Mouse (Mus musculus) hindbrain, embryonic 11.5 days (tissue): ENCODE measurements around the gene Ccdc102a. TPM values are rescaled to one million over a fixed set of nuclear protein-coding genes. Genes with fewer than 3 reads are reported as not detected.

ENCODE experiments used
- ATAC-seq: fragments of 200-750 bp; cut with Nextera tagmentation; 2 replicates; pipeline ENCODE4 v1.8.0; 2017; ENCODE audit warnings: mild to moderate bottlenecking, moderate TSS enrichment, moderate library complexity; ENCODE audit not compliant: low FRiP score
- DNase-seq: peaks from one replicate; pipeline ENCODE4 v3.0.0-alpha.2; 2015; ENCODE audit warnings: low spot score
- H3K27ac ChIP-seq: fragments of 300-500 bp; sonication (generic); 2 replicates; pipeline ENCODE4 v1.5.1; 2014; ENCODE audit warnings: mild to moderate bottlenecking, low read depth, low read length
- H3K27me3 ChIP-seq: fragments of 300-500 bp; sonication (generic); 2 replicates; pipeline ENCODE4 v1.6.1; 2014; ENCODE audit warnings: mild to moderate bottlenecking, low read length, moderate library complexity, mixed read lengths; ENCODE audit not compliant: control insufficient read depth, insufficient read depth
- H3K36me3 ChIP-seq: fragments of 300-500 bp; sonication (generic); 2 replicates; pipeline ENCODE4 v1.6.1; 2014; ENCODE audit warnings: mild to moderate bottlenecking, low read length, moderate library complexity, mixed read lengths; ENCODE audit not compliant: control insufficient read depth, insufficient read depth
- H3K4me1 ChIP-seq: fragments of 300-500 bp; sonication (generic); replicated peaks from 2 replicates; pipeline ENCODE4 v1.6.1; 2014; ENCODE audit warnings: low read length, mixed read lengths; ENCODE audit not compliant: control insufficient read depth, insufficient read depth
- H3K4me2 ChIP-seq: fragments of 300-500 bp; sonication (generic); replicated peaks from 2 replicates; pipeline ENCODE4 v1.6.1; 2014; ENCODE audit warnings: mild to moderate bottlenecking, low read depth, low read length
- H3K4me3 ChIP-seq: fragments of 300-500 bp; sonication (generic); 2 replicates; pipeline ENCODE4 v1.5.1; 2014; ENCODE audit warnings: low read depth, low read length
- H3K9ac ChIP-seq: fragments of 300-500 bp; sonication (generic); 2 replicates; pipeline ENCODE4 v1.6.1; 2014; ENCODE audit warnings: low read depth, low read length
- H3K9me3 ChIP-seq: fragments of 300-500 bp; sonication (generic); 2 replicates; pipeline ENCODE4 v1.6.1; 2016; ENCODE audit warnings: low read length; ENCODE audit not compliant: control insufficient read depth
- WGBS: fragments of 180-500 bp; shearing (Covaris S2); extraction: QIAGEN DNeasy Blood & Tissue Kit; methylation state at CpG from one replicate; pipeline ENCODE4 v1.1.7; 2014; 5-methylcytosine and 5-hydroxymethylcytosine counted together
- polyA plus RNA-seq: library from polyadenylated mRNA; unstranded; fragments of >200 nt; fragmentation: Nextera tagmentation; extraction: Ambion mirVana; gene quantifications from 2 replicates; pipeline ENCODE4 v1.2.1, GENCODE M21; 2014

Ccdc102a gene
- polyA plus RNA-seq, 1 experiment from 2014 or later = 18.5 TPM

DNA sequence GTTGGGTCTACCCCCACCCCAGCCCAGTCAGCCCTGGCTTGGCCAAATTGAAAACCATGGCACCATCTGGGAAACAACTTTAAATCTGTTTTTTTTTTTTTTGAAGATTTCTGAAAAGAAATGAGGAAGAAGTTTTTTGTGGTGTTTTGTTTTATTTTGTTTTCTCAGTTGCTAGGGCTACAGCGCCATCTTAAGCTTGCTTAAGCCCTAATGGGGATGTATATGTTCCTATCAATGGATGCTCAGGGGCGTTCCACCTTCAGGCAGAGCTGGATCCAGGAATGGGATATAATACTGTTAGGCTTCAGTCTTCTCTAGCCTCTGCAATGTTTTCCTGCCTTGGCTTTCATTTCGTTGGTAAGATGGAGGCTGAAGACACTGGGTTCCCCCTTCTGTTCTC, 17.3 kb upstream of the Ccdc102a start:
- H3K9ac ChIP-seq = no peak overlapping the region
- no peak overlapping the region for H3K4me2 ChIP-seq
- ATAC-seq = no peak
- no peak overlapping the region for H3K4me3 ChIP-seq
- no peaks in the 10 kb centered on the region for H3K9me3 ChIP-seq
- no peaks in the 10 kb centered on the region for H3K36me3 ChIP-seq
- no peaks in the 10 kb centered on the region for H3K4me1 ChIP-seq
- H3K27me3 ChIP-seq = no peaks in the 10 kb centered on the region
- no peak for DNase-seq
- H3K27ac ChIP-seq = no peak overlapping the region
- WGBS = 81% methylated on average over 3 of the region's 3 CpGs

DNA sequence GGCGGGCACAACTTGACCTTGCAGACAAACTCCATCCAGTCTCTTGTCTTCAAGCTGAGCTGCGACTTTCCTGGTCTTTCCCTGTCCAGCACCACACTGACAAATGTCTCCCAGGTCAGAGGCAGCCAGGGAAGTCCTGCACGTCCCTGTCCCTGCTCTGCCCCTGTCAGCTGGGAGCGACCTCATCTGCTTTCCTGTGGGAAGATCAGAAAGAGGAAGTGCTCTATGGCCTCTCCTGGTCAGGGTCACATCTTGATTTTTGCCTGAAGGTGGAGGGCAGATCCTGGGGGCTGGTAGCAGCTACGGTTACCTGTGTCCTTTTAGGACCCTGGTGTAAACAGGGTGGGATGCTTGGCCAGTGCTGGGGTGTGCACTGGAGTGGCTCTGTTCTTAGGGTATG, 16.0 kb upstream of the Ccdc102a start:
- no peaks in the 10 kb centered on the region for H3K4me1 ChIP-seq
- no peak overlapping the region for H3K9ac ChIP-seq
- no peak for ATAC-seq
- H3K9me3 ChIP-seq = no peaks in the 10 kb centered on the region
- DNase-seq = no peak
- H3K4me2 ChIP-seq = no peak overlapping the region
- H3K27ac ChIP-seq = no peak overlapping the region
- H3K36me3 ChIP-seq = no peaks in the 10 kb centered on the region
- no peak overlapping the region for H3K4me3 ChIP-seq
- 65% methylated on average over 5 of the region's 5 CpGs for WGBS
- H3K27me3 ChIP-seq = no peaks in the 10 kb centered on the region

- no peaks in the 10 kb centered on the region for H3K9me3 ChIP-seq
- DNase-seq (no peak), ATAC-seq (no peak)
- H3K4me3 ChIP-seq = no peak overlapping the region
- H3K36me3 ChIP-seq = no peaks in the 10 kb centered on the region
- no peaks in the 10 kb centered on the region for H3K27me3 ChIP-seq
- no peak overlapping the region for H3K9ac ChIP-seq
- no peaks in the 10 kb centered on the region for H3K4me1 ChIP-seq
- no peak overlapping the region for H3K27ac ChIP-seq
- H3K4me2 ChIP-seq = no peak overlapping the region
- WGBS = 87% methylated on average over 3 of the region's 3 CpGs
These were observed 10.3 kb upstream of the Ccdc102a start for GRCm38 (mm10) chr8:94928227-94928626.

DNA sequence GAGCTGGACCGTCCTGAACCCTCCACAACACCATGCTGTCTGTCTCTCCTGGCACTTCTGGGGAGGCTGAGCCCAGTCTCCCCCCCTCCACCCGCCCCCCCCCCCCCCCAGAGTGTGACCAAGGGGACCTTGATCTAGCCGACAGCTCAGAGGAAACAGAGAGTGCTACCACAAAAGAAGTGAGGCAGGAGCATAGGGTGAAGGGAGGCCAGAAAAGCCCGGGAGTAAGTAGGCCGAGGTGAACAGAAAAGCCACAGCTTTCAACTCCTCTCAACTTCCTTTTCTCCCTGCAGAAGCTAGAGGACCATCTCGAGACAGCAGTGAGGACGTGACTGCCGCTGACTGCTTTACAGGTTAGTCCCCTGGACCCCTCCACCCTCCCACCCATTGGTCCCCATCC, 5.5 kb upstream of the Ccdc102a start, which contains the start of gene Adgrg5:
Gene Adgrg5 (plus strand): TSS at position 290 of the 400 bp plus-strand sequence.
- WGBS = 53% methylated on average over 7 of the region's 8 CpGs
- H3K4me2 ChIP-seq = no peak within 1 kb of the TSS
- ATAC-seq = no peak

GRCm38 (mm10) chr8:94922602-94923001, 4.7 kb upstream of the Ccdc102a start:
- H3K9me3 ChIP-seq = no peaks in the 10 kb centered on the region
- H3K9ac ChIP-seq = no peak overlapping the region
- H3K36me3 ChIP-seq = no peaks in the 10 kb centered on the region
- no peaks in the 10 kb centered on the region; the same call in 1 of the 2 replicates for H3K4me1 ChIP-seq
- H3K27me3 ChIP-seq = no peaks in the 10 kb centered on the region
- H3K27ac ChIP-seq = no peak overlapping the region
- H3K4me3 ChIP-seq = no peak overlapping the region
- no peak overlapping the region for H3K4me2 ChIP-seq
- WGBS = 27% methylated on average over 8 of the region's 8 CpGs
- no peak for DNase-seq
- no peak for ATAC-seq

More for the DNA sequence above, 5.5 kb upstream of the Ccdc102a start, which contains the start of gene Adgrg5:
- H3K27me3 ChIP-seq = no peaks in the 10 kb centered on the region
- no peaks in the 10 kb centered on the region for H3K9me3 ChIP-seq
- no peak within 1 kb of the TSS for H3K27ac ChIP-seq
- H3K4me1 ChIP-seq = no peaks in the 10 kb centered on the region
- DNase-seq = no peak
- H3K36me3 ChIP-seq = no peaks in the 10 kb centered on the region
- H3K4me3 ChIP-seq = no peak within 1 kb of the TSS
- H3K9ac ChIP-seq = no peak within 1 kb of the TSS

GRCm38 (mm10) chr8:94922176-94922575, 4.3 kb upstream of the Ccdc102a start:
- 65% methylated on average over 6 of the region's 6 CpGs for WGBS
- Histone ChIP-seq H3K4me1 (no peaks in the 10 kb centered on the region; the same call in 1 of the 2 replicates), H3K4me2 (no peak overlapping the region), H3K4me3 (no peak overlapping the region), H3K36me3 (no peaks in the 10 kb centered on the region), H3K27ac (no peak overlapping the region), H3K27me3 (no peaks in the 10 kb centered on the region), H3K9ac (no peak overlapping the region), H3K9me3 (no peaks in the 10 kb centered on the region)
- DNase-seq (no peak), ATAC-seq (no peak)

GRCm38 (mm10) chr8:94919256-94919655, 1.4 kb upstream of the Ccdc102a start:
- Histone ChIP-seq H3K4me2 (no peak overlapping the region), H3K27me3 (peaks cover under 1% of the 10 kb centered on the region; the same call in 1 of the 2 replicates), H3K9me3 (no peaks in the 10 kb centered on the region), H3K36me3 (no peaks in the 10 kb centered on the region), H3K4me3 (no peak overlapping the region), H3K9ac (no peak overlapping the region), H3K4me1 (peaks cover 2% of the 10 kb centered on the region; the same call in 1 of the 2 replicates), H3K27ac (no peak overlapping the region)
- ATAC-seq (no peak), DNase-seq (no peak)

GRCm38 (mm10) chr8:94917352-94917751, 546 bp downstream of the Ccdc102a start:
- Histone ChIP-seq H3K4me1 (peaks cover 7% of the 10 kb centered on the region; the same call in 1 of the 2 replicates), H3K9me3 (no peaks in the 10 kb centered on the region), H3K36me3 (no peaks in the 10 kb centered on the region), H3K27ac (0 out of 2 replicates have a peak overlapping the region, but pooled peaks have one; percentile 39), H3K4me3 (peak overlapping the region; percentile 70), H3K27me3 (peaks cover 17% of the 10 kb centered on the region), H3K4me2 (peak overlapping the region; percentile 84), H3K9ac (peak overlapping the region; percentile 77)
- ATAC-seq (peak; percentile 94), DNase-seq (peak; percentile 97)
- WGBS = 1% methylated on average over 25 of the region's 27 CpGs

- Histone ChIP-seq H3K9ac (peak overlapping the region; percentile 58), H3K4me1 (peaks cover 7% of the 10 kb centered on the region; the same call in 1 of the 2 replicates), H3K27ac (no peak overlapping the region), H3K4me2 (peak overlapping the region; percentile 84), H3K27me3 (peaks cover 18% of the 10 kb centered on the region), H3K9me3 (no peaks in the 10 kb centered on the region), H3K4me3 (peak overlapping the region; percentile 70), H3K36me3 (no peaks in the 10 kb centered on the region)
- DNase-seq (no peak), ATAC-seq (peak; percentile 45)
- 12% methylated on average over 10 of the region's 10 CpGs for WGBS
These were observed 956 bp downstream of the Ccdc102a start for GRCm38 (mm10) chr8:94916960-94917324.
